Mouse (Mus musculus) limb, embryonic 12.5 days (tissue): ENCODE measurements around the gene Comt. TPM values are rescaled to one million over a fixed set of nuclear protein-coding genes. Genes with fewer than 3 reads are reported as not detected.

Source experiments
- microRNA-seq: library from miRNA; unstranded; fragments of <30 nt; microRNA quantifications from one replicate; pipeline ENCODE4, GENCODE M21; 2017
- polyA plus RNA-seq: library from polyadenylated mRNA; unstranded; fragments of >200 nt; fragmentation: Nextera tagmentation; extraction: Ambion mirVana; gene quantifications from 2 replicates; pipeline ENCODE4 v1.2.1, GENCODE M21; 2016

Comt gene
- polyA plus RNA-seq, 1 experiment from 2014 or later, result 66.5 TPM

Small RNA genes lying within 50 kb of the gene (microRNA-seq; reads per million reads assigned to microRNA genes)
- not detected for gene Gm26219

Other genes with a start within 250 kb of the Comt start
- not detected in 2 replicates for gene Ccdc188, start 209.0 kb downstream of the Comt start, polyA plus RNA-seq
- gene Zdhhc8, start 191.7 kb downstream of the Comt start, polyA plus RNA-seq, result 18.5 and 20.0 TPM in 2 replicates
- gene Trmt2a, start 178.2 kb downstream of the Comt start, polyA plus RNA-seq, result 119 and 122 TPM in 2 replicates
- gene Ranbp1, start 178.1 kb downstream of the Comt start, polyA plus RNA-seq, result 943 and 976 TPM in 2 replicates
- 3.3 and 7.5 TPM in 2 replicates for gene Gm49776, start 168.5 kb downstream of the Comt start, polyA plus RNA-seq
- gene Dgcr8, start 137.6 kb downstream of the Comt start, polyA plus RNA-seq, result 41.7 and 42.9 TPM in 2 replicates
- gene Tango2, start 78.7 kb downstream of the Comt start, polyA plus RNA-seq, result 21.7 and 21.8 TPM in 2 replicates
- gene Arvcf, start 78.7 kb downstream of the Comt start, polyA plus RNA-seq, result 46.3 and 50.6 TPM in 2 replicates
- 23.1 and 26.1 TPM in 2 replicates for gene Txnrd2, start 468 bp downstream of the Comt start, polyA plus RNA-seq
- 18.4 and 19.4 TPM in 2 replicates for gene Gnb1l, start 71.9 kb upstream of the Comt start, polyA plus RNA-seq
- gene Rtl10, start 72.0 kb upstream of the Comt start, polyA plus RNA-seq, result 4.2 and 5.1 TPM in 2 replicates
- 9.4 and 11.2 TPM in 2 replicates for gene Tbx1, start 163.8 kb upstream of the Comt start, polyA plus RNA-seq
- gene Gp1bb, start 195.6 kb upstream of the Comt start, polyA plus RNA-seq, result 3.9 and 4.3 TPM in 2 replicates
- 5.2 and 6.8 TPM in 2 replicates for gene Gm49601, start 199.6 kb upstream of the Comt start, polyA plus RNA-seq
- 31.7 and 34.2 TPM in 2 replicates for gene Sept5, start 203.1 kb upstream of the Comt start, polyA plus RNA-seq